18 mouse cellular contexts compared by ENCODE assay signal in genomic region chr12:44931716-44932115, GRCm38 (mm10).
"Had no signal": no experiment of that assay in that cellular context is flagged by ENCODE, and none has a peak within 500 bp of the region (broad histone marks: within the 10 kb centered on the region; RNA-seq: fewer than 3 reads in every experiment).

No protein-coding gene starts in this region.

- H3K9ac ChIP-seq: intestine, embryonic 15.5 days; limb, embryonic 13.5 days; liver, embryonic 12.5 days; liver, embryonic 15.5 days; midbrain, embryonic 12.5 days; midbrain, embryonic 15.5 days; neural tube, embryonic 13.5 days had no signal

- H3K27me3 ChIP-seq: intestine, embryonic 15.5 days; limb, embryonic 13.5 days; liver, embryonic 12.5 days; liver, embryonic 15.5 days; midbrain, embryonic 12.5 days; midbrain, embryonic 15.5 days had no signal

- ATAC-seq: intestine, embryonic 15.5 days; liver, embryonic 12.5 days; midbrain, embryonic 15.5 days had no signal

- DNase-seq: kidney, adult 11 months; kidney, postnatal 36 days; liver; lung, adult 18-20 months; lung, postnatal 10 days; retina, postnatal 1 day; right cerebral cortex, postnatal 25 days; thymus, adult 18-20 months; thymus, postnatal 36 days had no signal

- H3K4me3 ChIP-seq: intestine, embryonic 15.5 days; limb, embryonic 10.5 days; limb, embryonic 13.5 days; liver, embryonic 12.5 days; liver, embryonic 15.5 days; midbrain, embryonic 12.5 days; midbrain, embryonic 15.5 days; myocyte; neural tube, embryonic 13.5 days had no signal

- H3K36me3 ChIP-seq: intestine, embryonic 15.5 days; limb, embryonic 10.5 days; limb, embryonic 13.5 days; liver, embryonic 12.5 days; liver, embryonic 15.5 days; midbrain, embryonic 12.5 days; midbrain, embryonic 15.5 days; neural tube, embryonic 13.5 days had no signal

- H3K4me1 ChIP-seq: intestine, embryonic 15.5 days; limb, embryonic 10.5 days; liver, embryonic 12.5 days; liver, embryonic 15.5 days; midbrain, embryonic 12.5 days had no signal

- H3K27ac ChIP-seq: intestine, embryonic 15.5 days; limb, embryonic 10.5 days; limb, embryonic 13.5 days; liver, embryonic 12.5 days; liver, embryonic 15.5 days; midbrain, embryonic 12.5 days; midbrain, embryonic 15.5 days; neural tube, embryonic 13.5 days had no signal

- H3K4me2 ChIP-seq: intestine, embryonic 15.5 days; limb, embryonic 13.5 days; liver, embryonic 12.5 days; liver, embryonic 15.5 days; midbrain, embryonic 12.5 days; midbrain, embryonic 15.5 days; neural tube, embryonic 13.5 days had no signal

- H3K9me3 ChIP-seq: intestine, embryonic 15.5 days; limb, embryonic 10.5 days; limb, embryonic 13.5 days; liver, embryonic 12.5 days; liver, embryonic 15.5 days; midbrain, embryonic 12.5 days; midbrain, embryonic 15.5 days; neural tube, embryonic 13.5 days had no signal
